Mouse (Mus musculus): Measurements from ENCODE around the gene Casc1. TPM values are rescaled to one million over a fixed set of nuclear protein-coding genes. Genes with fewer than 3 reads are reported as not detected.
"Not testable (repeated sequence)": the region's sequence is repeated elsewhere in the genome, so short reads cannot be mapped to it uniquely, and the experiment has no call there.

The Casc1 gene
- polyA plus RNA-seq, 1 experiment = 4.5 TPM

DNA sequence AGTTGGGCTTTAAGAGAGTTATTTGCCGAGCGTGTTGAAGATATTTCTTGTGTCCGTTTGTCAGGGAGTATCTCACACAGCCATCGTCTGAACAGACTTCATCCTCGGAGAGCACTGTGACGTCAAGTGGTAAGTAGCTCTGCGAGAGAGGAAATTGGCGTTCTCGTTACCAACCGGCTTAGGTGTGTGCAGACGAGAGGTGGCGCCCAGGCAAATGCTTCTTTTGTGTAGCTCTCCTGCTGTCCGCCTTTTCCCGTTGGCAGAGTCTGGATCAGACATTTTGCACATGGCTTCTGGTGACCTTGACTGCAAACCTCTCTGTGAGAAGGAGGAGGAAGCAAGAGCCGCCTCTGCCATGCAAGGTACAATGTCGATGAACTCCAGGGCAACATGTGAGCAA, 63.1 kb downstream of the Casc1 start:
- no peak for TF ChIP-seq CTCF (IDR thresholded peaks at IDR 0.05; ENCODE audit: insufficient read depth, low read length)
- no peak for TF ChIP-seq POLR2A (IDR thresholded peaks at IDR 0.05; ENCODE audit: borderline replicate concordance, extremely low read depth, low read depth, low read length)
- no peaks in the 10 kb centered on the region for H3K4me1 ChIP-seq (ENCODE audit: control insufficient read depth, insufficient read depth, low read length)
- 82% methylated on average over 16 of the region's 16 CpGs for WGBS
- H3K4me3 ChIP-seq (replicated peaks; ENCODE audit: extremely low read depth, low read depth, low read length) = no peak overlapping the region
- no peak for DNase-seq

DNA sequence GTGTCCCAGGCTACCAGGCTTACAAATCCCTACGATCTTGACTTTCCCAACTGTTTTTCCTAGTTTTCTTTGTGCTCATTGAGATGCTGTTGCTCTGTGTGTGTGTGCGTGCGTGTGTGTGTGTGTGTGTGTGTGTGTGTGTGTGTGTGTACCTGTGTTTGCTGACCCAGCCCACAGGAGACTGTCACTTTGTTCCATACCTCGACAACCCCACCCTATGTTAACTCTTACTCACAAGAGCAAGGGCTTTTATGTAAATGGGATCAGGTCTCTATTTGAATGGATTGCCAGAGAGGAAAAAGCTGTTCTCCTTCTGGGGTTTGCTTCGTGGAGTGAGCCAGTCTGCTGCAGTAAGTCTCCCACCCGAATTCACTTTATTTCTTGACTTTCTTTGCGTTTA, 65.6 kb downstream of the Casc1 start:
- 70% methylated on average over 7 of the region's 7 CpGs for WGBS
- no peak for DNase-seq
- no peak for TF ChIP-seq POLR2A (IDR thresholded peaks at IDR 0.05; ENCODE audit: borderline replicate concordance, extremely low read depth, low read depth, low read length)
- no peak for TF ChIP-seq CTCF (IDR thresholded peaks at IDR 0.05; ENCODE audit: insufficient read depth, low read length)
- peaks cover 3% of the 10 kb centered on the region; the same call in 1 of the 2 replicates for H3K4me1 ChIP-seq (ENCODE audit: control insufficient read depth, insufficient read depth, low read length)
- no peak overlapping the region for H3K4me3 ChIP-seq (replicated peaks; ENCODE audit: extremely low read depth, low read depth, low read length)

DNA sequence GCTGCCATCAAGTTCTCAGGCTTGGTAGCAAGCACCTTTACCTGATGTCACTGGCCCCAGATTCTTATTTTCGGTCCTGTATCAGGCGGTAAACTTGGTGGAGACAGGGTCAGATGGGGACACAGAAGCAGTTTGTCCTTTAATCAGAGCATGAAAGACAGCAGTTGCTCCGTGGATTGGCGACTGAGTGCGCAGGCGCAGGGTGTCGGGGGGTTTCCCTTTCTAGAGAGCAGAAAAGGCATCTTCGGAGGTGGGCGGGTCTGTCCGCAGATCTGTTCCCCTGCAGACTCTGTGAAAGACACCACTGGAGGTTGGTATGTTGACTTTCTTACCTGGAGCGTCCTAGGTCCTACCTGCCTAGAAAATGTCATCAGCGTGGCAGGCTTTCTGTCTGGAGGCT, 69.0 kb downstream of the Casc1 start:
- no peak for DNase-seq
- 81% methylated on average over 12 of the region's 12 CpGs for WGBS
- TF ChIP-seq CTCF (IDR thresholded peaks at IDR 0.05; ENCODE audit: insufficient read depth, low read length) (no peak), POLR2A (IDR thresholded peaks at IDR 0.05; ENCODE audit: borderline replicate concordance, extremely low read depth, low read depth, low read length) (no peak)

DNA sequence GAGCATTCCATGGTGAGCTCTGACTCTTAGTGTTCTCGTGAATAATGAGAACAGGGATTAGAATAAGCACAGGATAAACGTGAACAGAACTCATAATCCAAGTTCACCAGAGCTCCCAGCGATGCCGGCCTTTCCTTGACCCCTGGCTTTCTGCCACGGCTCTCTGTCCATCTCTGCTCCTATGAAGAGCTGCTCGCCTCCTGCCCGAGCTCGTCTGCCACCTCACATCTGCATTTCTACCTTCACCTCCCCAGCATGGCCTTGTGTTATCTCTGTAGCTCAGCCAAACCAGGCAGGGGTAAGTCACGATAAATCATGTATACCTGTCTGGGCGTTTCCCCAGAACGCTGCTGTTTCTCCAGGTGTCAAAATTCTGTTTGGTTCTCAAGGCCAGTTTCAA, 70.1 kb downstream of the Casc1 start:
- DNase-seq = no peak
- Histone ChIP-seq H3K4me3 (replicated peaks; ENCODE audit: extremely low read depth, low read depth, low read length) (no peak overlapping the region), H3K4me1 (ENCODE audit: control insufficient read depth, insufficient read depth, low read length) (peaks cover 10% of the 10 kb centered on the region)
- WGBS = 68% methylated on average over 11 of the region's 11 CpGs
- TF ChIP-seq POLR2A (IDR thresholded peaks at IDR 0.05; ENCODE audit: borderline replicate concordance, extremely low read depth, low read depth, low read length) (no peak), CTCF (IDR thresholded peaks at IDR 0.05; ENCODE audit: insufficient read depth, low read length) (no peak)

More for the DNA sequence above, 69.0 kb downstream of the Casc1 start:
- Histone ChIP-seq H3K4me3 (replicated peaks; ENCODE audit: extremely low read depth, low read depth, low read length) (no peak overlapping the region), H3K4me1 (ENCODE audit: control insufficient read depth, insufficient read depth, low read length) (peaks cover 10% of the 10 kb centered on the region)

DNA sequence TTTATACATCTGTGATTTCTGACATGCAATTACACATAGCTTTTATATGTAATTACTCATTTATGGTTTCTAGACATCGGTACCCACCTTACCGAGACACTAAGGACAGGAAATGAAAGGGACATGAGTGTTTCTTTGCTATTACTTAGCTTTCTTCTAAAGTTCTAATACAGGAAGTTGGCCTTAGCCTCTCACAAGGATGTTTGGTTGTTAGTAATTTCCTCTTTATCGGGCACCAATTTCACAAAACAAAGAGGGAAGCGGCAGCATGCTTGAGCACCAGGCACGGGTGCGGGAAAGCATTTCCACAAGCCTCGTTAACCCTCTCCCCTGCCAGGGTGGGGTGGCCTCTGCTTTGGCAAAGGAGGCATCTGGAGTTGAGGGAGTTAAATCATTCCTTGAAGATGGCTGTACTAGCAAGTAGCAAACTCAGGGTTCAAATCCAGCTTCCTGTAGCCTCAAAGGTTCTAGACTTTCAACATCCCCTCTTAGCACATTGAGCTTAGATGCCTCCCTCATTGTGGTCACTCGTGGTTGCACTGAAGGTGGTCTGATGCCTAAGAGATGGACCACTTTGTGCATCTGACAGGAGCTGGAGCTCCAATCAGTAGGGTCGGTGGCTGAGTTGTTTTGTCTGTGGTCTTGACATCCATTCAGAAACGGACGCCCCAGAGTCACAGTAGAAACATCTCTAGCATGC, 70.9 kb downstream of the Casc1 start:
- WGBS = 46% methylated on average over 11 of the region's 11 CpGs
- Histone ChIP-seq H3K4me3 (replicated peaks; ENCODE audit: extremely low read depth, low read depth, low read length) (no peak overlapping the region), H3K4me1 (ENCODE audit: control insufficient read depth, insufficient read depth, low read length) (peaks cover 10% of the 10 kb centered on the region)
- TF ChIP-seq POLR2A (IDR thresholded peaks at IDR 0.05; ENCODE audit: borderline replicate concordance, extremely low read depth, low read depth, low read length) (no peak), CTCF (IDR thresholded peaks at IDR 0.05; ENCODE audit: insufficient read depth, low read length) (no peak)
- no peak for DNase-seq

DNA sequence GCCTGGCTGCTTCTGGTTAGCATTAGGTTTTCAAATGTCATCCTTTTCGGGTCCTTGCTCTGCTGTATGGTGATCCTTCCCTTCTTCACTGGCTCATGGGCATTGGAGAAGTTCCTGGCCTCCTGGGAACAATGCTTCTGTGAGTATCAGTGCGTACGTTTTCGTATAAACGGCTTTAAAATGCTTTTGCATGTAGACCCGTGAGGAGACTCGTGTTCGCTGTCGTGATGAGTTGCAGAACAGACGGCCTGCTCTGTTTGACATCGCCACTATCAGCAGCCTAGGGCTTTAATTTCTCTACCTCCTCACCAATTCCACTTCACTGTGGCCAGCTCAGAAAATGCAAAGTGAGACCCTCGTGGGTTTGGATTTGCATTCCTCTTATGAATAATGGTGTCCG, 71.6 kb downstream of the Casc1 start:
- H3K4me3 ChIP-seq (replicated peaks; ENCODE audit: extremely low read depth, low read depth, low read length) = no peak overlapping the region
- no peak for DNase-seq
- 77% methylated on average over 13 of the region's 13 CpGs for WGBS
- TF ChIP-seq POLR2A (IDR thresholded peaks at IDR 0.05; ENCODE audit: borderline replicate concordance, extremely low read depth, low read depth, low read length) (no peak), CTCF (IDR thresholded peaks at IDR 0.05; ENCODE audit: insufficient read depth, low read length) (no peak)
- H3K4me1 ChIP-seq (ENCODE audit: control insufficient read depth, insufficient read depth, low read length) = peaks cover 10% of the 10 kb centered on the region

DNA sequence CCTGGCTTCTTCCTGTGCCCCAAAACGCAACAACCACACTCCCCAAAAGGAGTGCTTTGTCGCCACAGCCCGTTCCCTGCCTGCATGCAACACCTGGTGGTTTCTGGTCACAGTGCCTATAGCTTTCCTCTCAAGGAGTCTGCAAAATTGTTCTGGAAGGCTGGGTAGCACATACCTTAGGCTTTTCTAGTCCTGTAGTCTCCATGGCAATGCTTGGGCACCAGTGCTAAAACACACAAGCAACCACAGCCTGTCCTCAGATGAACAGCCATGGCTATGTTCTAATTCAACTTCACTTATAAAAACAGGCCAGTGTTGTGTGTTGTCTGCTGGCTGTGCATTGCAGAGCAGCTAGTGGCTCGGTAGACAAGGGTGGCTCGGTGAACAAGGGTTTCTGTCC, 74.0 kb downstream of the Casc1 start:
- Histone ChIP-seq H3K4me1 (ENCODE audit: control insufficient read depth, insufficient read depth, low read length) (peaks cover 10% of the 10 kb centered on the region), H3K4me3 (replicated peaks; ENCODE audit: extremely low read depth, low read depth, low read length) (no peak overlapping the region)
- DNase-seq = no peak
- WGBS = 84% methylated on average over 5 of the region's 5 CpGs
- TF ChIP-seq CTCF (IDR thresholded peaks at IDR 0.05; ENCODE audit: insufficient read depth, low read length) (no peak), POLR2A (IDR thresholded peaks at IDR 0.05; ENCODE audit: borderline replicate concordance, extremely low read depth, low read depth, low read length) (no peak)

DNA sequence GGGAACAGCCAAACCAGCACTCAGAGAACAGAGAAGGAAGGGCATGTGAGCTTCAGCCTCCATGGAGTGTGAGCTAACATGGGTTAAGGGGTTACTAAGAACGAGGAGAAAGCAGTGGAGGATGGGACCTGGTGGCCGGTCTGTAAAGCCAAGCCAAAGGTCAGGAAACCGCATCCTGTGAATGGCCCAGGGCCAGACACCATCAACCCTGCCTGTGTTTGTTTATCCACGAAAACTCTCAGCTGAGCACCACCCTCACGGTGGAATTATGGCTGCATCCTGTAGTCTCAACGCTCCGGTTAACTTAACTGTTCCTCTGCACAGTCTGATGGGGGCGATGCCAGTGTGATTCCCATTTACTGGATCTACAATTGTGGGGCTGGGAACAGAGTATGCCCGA, 75.0 kb downstream of the Casc1 start:
- WGBS = 41% methylated on average over 9 of the region's 9 CpGs
- TF ChIP-seq POLR2A (IDR thresholded peaks at IDR 0.05; ENCODE audit: borderline replicate concordance, extremely low read depth, low read depth, low read length) = no peak
- no peak for TF ChIP-seq CTCF (IDR thresholded peaks at IDR 0.05; ENCODE audit: insufficient read depth, low read length)
- Histone ChIP-seq H3K4me3 (replicated peaks; ENCODE audit: extremely low read depth, low read depth, low read length) (no peak overlapping the region), H3K4me1 (ENCODE audit: control insufficient read depth, insufficient read depth, low read length) (peaks cover 10% of the 10 kb centered on the region)
- no peak for DNase-seq

DNA sequence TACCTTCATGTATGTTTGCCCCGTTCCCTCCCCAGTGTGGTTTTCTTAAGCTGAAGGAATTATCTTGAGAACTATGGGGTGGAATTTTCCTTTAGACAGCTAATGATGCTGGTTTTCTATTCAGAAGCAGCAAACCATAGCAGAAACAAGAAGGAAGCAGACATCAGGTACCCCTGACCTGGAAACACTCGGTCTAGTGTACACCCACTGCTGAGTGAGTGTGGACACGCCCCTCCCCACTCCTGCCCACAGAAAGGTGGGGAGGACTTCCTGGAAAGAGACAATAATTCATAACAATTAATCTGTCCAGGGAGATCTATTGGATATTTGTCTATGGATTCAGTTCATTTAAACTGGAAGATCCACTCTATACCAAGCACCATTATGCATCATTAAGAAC, 75.5 kb downstream of the Casc1 start:
- H3K4me1 ChIP-seq (ENCODE audit: control insufficient read depth, insufficient read depth, low read length) = peaks cover 7% of the 10 kb centered on the region
- WGBS = 54% methylated on average over 3 of the region's 3 CpGs
- no peak overlapping the region for H3K4me3 ChIP-seq (replicated peaks; ENCODE audit: extremely low read depth, low read depth, low read length)
- no peak for TF ChIP-seq POLR2A (IDR thresholded peaks at IDR 0.05; ENCODE audit: borderline replicate concordance, extremely low read depth, low read depth, low read length)
- DNase-seq = no peak

DNA sequence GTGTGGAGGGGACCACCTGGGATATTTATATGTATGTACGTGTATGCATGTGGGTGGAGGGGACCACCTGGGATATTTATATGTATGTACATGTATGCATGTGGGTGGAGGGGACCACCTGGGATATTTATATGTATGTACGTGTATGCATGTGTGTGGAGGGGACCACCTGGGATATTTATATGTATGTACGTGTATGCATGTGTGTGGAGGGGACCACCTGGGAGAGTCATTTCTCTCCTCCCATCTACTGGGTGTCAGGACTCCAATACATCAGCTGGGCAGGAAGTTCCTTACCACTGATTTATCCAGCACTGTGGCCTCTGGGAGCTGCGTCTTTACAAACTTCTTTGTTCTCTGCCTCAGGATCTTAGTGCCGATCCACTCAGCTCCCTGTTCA, 77.8 kb downstream of the Casc1 start:
- 83% methylated on average over 5 of the region's 5 CpGs for WGBS
- H3K4me3 ChIP-seq (replicated peaks; ENCODE audit: extremely low read depth, low read depth, low read length); H3K4me1 ChIP-seq (ENCODE audit: control insufficient read depth, insufficient read depth, low read length); DNase-seq: not testable (repeated sequence)

All from lung, adult 2 months (tissue).